Mouse (Mus musculus) left cerebral cortex, adult 2 months (tissue): ENCODE measurements around the gene Fancg. TPM values are rescaled to one million over a fixed set of nuclear protein-coding genes. Genes with fewer than 3 reads are reported as not detected.

Experiments
- DNase-seq, 2 experiments: peaks; one replicate each; pipeline ENCODE4 v3.0.0; 2021 to 2022; ENCODE audit warnings: low spot score in 2 of 2, mixed read lengths in 1 of 2; ENCODE audit errors: extremely low spot score in 1 of 2
- H3K27ac ChIP-seq: fragments of 200-600 bp; 2 replicates; pipeline ENCODE4 v1.8.1; 2022
- H3K4me3 ChIP-seq: fragments of 200-600 bp; 2 replicates; pipeline ENCODE4 v1.8.1; 2022
- CTCF ChIP-seq: fragments of 200-600 bp; IDR thresholded peaks from 2 replicates; pipeline ENCODE4 v1.8.1; 2022; ENCODE audit warnings: antibody characterized with exemption, mild to moderate bottlenecking, moderate library complexity
- intact Hi-C: fragments of 180-260 bp; cut with DNase I; formaldehyde crosslinking; loops from one replicate; pipeline ENCODE4 v1.15.1; 2025
- total RNA-seq, 2 experiments: library from RNA; stranded (reverse); gene quantifications; 2 replicates each; pipeline ENCODE4 v1.2.3; 2021

The Fancg gene
- total RNA-seq, 2 experiments from 2014 or later, result 15.1 to 17.4 TPM

GRCm38 (mm10) chr4:42978062-42978461, 32.2 kb downstream of the Fancg start:
- intact Hi-C loops, result no loop called here
- TF ChIP-seq CTCF, result peak; percentile 34
- Histone ChIP-seq H3K27ac (no peak overlapping the region), H3K4me3 (no peak overlapping the region)
- DNase-seq, result no peak

DNA sequence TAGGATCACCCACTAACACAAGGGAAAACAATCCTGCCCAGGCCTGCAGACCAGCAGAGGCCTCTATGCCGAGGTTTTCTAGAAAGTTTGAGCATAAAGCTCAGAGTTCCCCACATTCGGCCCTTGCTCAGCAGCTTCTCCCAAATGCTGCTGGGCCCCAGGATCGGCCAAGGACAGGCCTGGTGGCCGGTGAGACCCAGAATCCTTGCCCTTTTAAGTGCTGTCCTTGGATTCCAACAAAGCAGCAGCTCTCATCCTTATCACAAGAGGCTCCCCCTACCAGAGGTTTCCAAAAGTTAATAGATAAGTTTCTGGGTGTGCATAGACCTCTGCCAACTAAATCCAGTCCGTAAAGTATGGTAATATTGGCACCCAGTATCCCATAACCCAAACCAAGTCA, 36.4 kb downstream of the Fancg start:
- no peak for DNase-seq
- intact Hi-C loops, result no loop called here
- Histone ChIP-seq H3K27ac (no peak overlapping the region), H3K4me3 (no peak overlapping the region)
- TF ChIP-seq CTCF, result no peak

DNA sequence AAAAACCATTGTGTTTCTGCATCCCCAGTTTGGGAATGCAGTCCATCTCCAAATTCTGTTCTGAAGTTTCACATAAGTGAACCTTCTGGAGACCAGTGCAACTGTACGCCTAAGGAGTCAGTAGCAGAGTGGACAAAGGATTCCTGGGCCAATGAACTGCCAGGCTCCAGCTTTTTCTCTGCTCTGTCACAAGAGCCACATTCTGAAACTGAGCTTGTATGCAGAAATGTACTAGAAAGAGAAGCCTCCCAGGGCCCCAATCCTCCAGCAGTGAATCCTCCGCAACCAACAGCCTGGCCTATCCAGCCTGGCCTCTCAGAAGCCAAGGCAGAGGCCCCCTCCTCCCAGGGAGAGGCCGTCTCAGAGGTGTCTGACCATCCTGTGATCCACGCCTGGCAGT, 37.4 kb downstream of the Fancg start:
- Histone ChIP-seq H3K27ac (no peak overlapping the region), H3K4me3 (no peak overlapping the region)
- intact Hi-C loops, result no loop called here
- no peak for DNase-seq
- TF ChIP-seq CTCF, result no peak

DNA sequence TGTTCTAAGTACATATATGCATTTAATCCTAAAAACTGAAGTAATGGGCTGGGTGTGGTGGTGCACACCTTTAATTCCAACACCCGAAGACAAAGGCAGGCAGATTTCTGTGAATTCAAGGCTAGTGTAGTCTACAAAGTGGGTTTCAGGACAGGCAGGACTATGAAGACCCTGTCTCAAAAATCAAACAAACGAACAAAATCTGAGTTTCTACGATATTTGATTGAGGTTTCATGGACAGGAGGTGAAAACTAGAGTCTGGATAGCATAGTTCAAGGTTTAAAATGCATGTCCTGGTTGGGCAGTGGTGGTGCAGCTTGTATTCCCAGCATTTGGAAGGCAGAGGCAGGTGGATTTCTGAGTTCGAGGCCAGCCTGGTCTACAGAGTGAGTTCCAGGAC, 41.0 kb downstream of the Fancg start, which contains the start of gene 1700022I11Rik:
Gene 1700022I11Rik (plus strand): TSS at position 301 of the 400 bp plus-strand sequence.
- no peak for TF ChIP-seq CTCF
- DNase-seq, result no peak
- H3K27ac ChIP-seq, result no peak within 1 kb of the TSS
- H3K4me3 ChIP-seq, result no peak within 1 kb of the TSS
- intact Hi-C loops, result no loop called here

GRCm38 (mm10) chr4:42965039-42965719, 45.1 kb downstream of the Fancg start:
- peak in 1 of 2 experiments; percentile 51 for DNase-seq

GRCm38 (mm10) chr4:42963480-42963879, 46.8 kb downstream of the Fancg start:
- intact Hi-C loops, result no loop called here
- TF ChIP-seq CTCF, result peak; percentile 39
- Histone ChIP-seq H3K27ac (no peak overlapping the region), H3K4me3 (no peak overlapping the region)
- no peak for DNase-seq

More at GRCm38 (mm10) chr4:42965039-42965719, 45.1 kb downstream of the Fancg start:
- Histone ChIP-seq H3K4me3 (no peak overlapping the region), H3K27ac (no peak overlapping the region; the same call in 1 of the 2 replicates)
- intact Hi-C loops, result loop anchor here (1.0 kb wide), 1 partner anchor 88 kb away; no protein-coding TSS in a partner anchor
- peak; percentile 92 for TF ChIP-seq CTCF

DNA sequence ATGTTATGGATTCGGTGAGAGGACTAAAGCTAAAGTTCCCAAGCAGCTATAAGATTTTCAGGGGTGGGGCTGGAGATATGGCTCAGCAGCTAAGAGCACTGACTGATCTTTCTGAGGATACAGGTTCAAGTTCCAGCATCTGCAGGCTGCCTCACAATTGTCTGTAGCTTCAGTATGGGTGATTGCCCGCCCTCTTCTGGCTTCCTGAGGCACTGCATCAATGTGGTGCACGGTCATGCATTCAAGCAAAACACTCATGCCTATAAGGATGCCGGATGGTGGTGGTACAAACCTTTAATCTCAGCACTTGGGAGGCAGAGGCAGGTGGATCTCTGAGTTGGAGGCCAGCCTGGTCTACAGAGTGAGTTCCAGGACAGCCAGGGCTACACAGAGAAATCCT, 48.7 kb downstream of the Fancg start:
- peak; percentile 73 for TF ChIP-seq CTCF
- intact Hi-C loops, result loop anchor here (1.0 kb wide), 1 partner anchor 84 kb away; no protein-coding TSS in a partner anchor
- Histone ChIP-seq H3K27ac (no peak overlapping the region), H3K4me3 (no peak overlapping the region)
- peak in 1 of 2 experiments; percentile 75 for DNase-seq

GRCm38 (mm10) chr4:42959382-42959781, 50.9 kb downstream of the Fancg start:
- TF ChIP-seq CTCF, result no peak
- peak; percentile 27 to 30 for DNase-seq
- Histone ChIP-seq H3K27ac (peak overlapping the region; percentile 32; the same call in 1 of the 2 replicates), H3K4me3 (no peak overlapping the region)
- intact Hi-C loops, result no loop called here

DNA sequence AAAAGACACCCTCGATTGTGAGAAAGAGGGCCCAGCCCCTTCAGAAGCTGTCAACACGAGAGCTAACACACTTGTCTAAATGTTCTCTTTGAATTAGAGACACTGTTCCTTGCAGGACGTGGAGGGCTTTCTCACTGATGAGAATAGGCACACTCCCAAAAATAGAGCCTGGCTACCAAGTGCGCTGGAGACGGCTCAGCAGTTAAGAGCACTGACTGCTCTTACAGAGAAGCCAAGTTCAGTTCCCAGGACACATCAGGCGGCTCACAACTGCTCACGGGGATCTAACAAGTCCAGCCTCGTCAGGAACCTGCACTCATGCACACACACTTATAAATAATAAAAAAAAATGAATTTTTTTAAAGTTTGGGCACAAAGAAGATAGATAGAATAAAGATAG, 51.4 kb downstream of the Fancg start:
- DNase-seq, result peak in 1 of 2 experiments; percentile 9
- H3K4me3 ChIP-seq, result no peak overlapping the region
- intact Hi-C loops, result no loop called here
- no peak overlapping the region; the same call in 1 of the 2 replicates for H3K27ac ChIP-seq
- TF ChIP-seq CTCF, result no peak

DNA sequence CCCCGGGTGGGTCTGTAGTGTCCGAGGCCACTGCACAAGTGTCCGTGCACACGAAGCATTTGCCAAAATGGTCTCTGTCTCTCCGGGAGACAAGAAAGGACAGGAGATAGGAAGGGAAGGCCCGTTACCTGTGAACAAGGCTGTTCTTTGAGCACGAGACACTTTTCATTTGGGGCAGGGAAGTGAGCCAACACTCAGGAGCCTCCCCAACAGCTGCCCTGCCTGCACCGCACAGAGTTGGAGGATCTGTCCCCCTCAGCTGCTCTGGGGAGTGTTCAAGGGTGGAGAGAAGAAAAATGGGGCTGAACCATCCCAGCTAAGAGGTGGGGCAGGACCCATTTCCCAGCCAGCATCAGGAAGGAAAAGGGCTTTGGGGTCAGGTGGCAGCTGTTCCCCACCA, 52.3 kb downstream of the Fancg start:
- H3K27ac ChIP-seq, result no peak overlapping the region
- no peak for TF ChIP-seq CTCF
- H3K4me3 ChIP-seq, result no peak overlapping the region

DNA sequence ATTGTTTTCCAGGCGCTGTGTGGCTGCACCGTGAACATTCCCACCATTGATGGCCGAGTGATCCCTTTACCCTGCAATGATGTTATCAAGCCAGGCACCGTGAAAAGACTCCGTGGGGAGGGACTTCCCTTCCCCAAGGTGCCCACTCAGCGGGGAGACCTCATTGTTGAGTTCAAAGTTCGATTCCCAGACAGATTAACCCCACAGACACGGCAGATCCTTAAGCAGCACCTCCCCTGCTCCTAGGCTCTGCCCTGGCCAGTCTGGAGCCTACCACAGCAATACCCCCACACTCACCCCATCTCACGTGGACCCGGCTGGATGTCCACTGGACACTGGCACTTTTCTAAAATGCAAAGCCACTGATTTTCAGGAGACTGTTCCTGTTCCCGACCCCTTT, 53.0 kb downstream of the Fancg start:
- peak in 1 of 2 experiments; percentile 9 for DNase-seq
- intact Hi-C loops, result no loop called here
- no peak for TF ChIP-seq CTCF
- Histone ChIP-seq H3K27ac (no peak overlapping the region), H3K4me3 (no peak overlapping the region)

More for the DNA sequence above, 52.3 kb downstream of the Fancg start:
- intact Hi-C loops, result no loop called here
- DNase-seq, result no peak

- Histone ChIP-seq H3K27ac (no peak overlapping the region), H3K4me3 (peak overlapping the region; percentile 2; the same call in 1 of the 2 replicates)
- intact Hi-C loops, result no loop called here
- TF ChIP-seq CTCF, result no peak
- DNase-seq, result peak in 1 of 2 experiments; percentile 13
Measured at GRCm38 (mm10) chr4:42956581-42956980, 53.7 kb downstream of the Fancg start.

- TF ChIP-seq CTCF, result peak; percentile 3; the same call in 1 of the 2 replicates
- H3K27ac ChIP-seq, result no peak overlapping the region
- intact Hi-C loops, result no loop called here
- peak overlapping the region; percentile 25; the same call in 1 of the 2 replicates for H3K4me3 ChIP-seq
- DNase-seq, result no peak
Measured at GRCm38 (mm10) chr4:42955200-42955599, 55.1 kb downstream of the Fancg start.
